9 mouse cellular contexts compared by ENCODE assay signal in genomic region chr19:46587823-46588508, GRCm38 (mm10). TPM values are rescaled to one million over a fixed set of nuclear protein-coding genes. Genes with fewer than 3 reads are reported as not detected.
DNase-seq lines count a peak whose midpoint lies in the region; ATAC-seq and TF ChIP-seq lines count a peak whose summit lies in the region.
"Had no signal": no experiment of that assay in that cellular context is flagged by ENCODE, and none has a peak within 500 bp of the region (broad histone marks: within the 10 kb centered on the region; RNA-seq: fewer than 3 reads in every experiment).

No protein-coding gene starts in this region.

- H3K9ac ChIP-seq in forebrain, embryonic 11.5 days (ENCODE audit: low read length) = no peak overlapping the region
- H3K9ac ChIP-seq in lung, embryonic 14.5 days = no peak overlapping the region

- intact Hi-C loops in heart, postnatal 14 days (cut with DNase I) = loop anchor here (1.0 kb wide), 1 partner anchor 152 kb away; no protein-coding TSS in a partner anchor

- H3K9me3 ChIP-seq in forebrain, embryonic 11.5 days (ENCODE audit: control insufficient read depth, low read length) = no peaks in the 10 kb centered on the region
- no peaks in the 10 kb centered on the region for H3K9me3 ChIP-seq in lung, embryonic 14.5 days (ENCODE audit: low read depth, low read length)

- no peak overlapping the region for H3K4me2 ChIP-seq in forebrain, embryonic 11.5 days (ENCODE audit: low read depth, low read length, severe bottlenecking)
- no peak overlapping the region for H3K4me2 ChIP-seq in lung, embryonic 14.5 days

- peak; percentile 72 to 77 for DNase-seq in CD8-positive naive resting alpha-beta T cell, adult 2 months (ENCODE audit: low read depth in 2 of 2, low spot score in 2 of 2)
- DNase-seq in c-Kit-negative CD71-positive TER-119-positive erythroid progenitor cells, embryonic 14.5 days (ENCODE audit: low read depth, low spot score) = peak; percentile 62
- peak; percentile 92 for DNase-seq in forebrain, embryonic 11.5 days (ENCODE audit: low spot score)
- peak; percentile 88 to 93 for DNase-seq in heart, postnatal 14 days
- DNase-seq in layer of hippocampus, adult 2 months (ENCODE audit: low spot score in 2 of 2) = peak; percentile 81 to 90
- peak; percentile 95 for DNase-seq in lung, embryonic 14.5 days
- DNase-seq in testis, postnatal 14 days (ENCODE audit: low spot score) = peak; percentile 68

- H3K4me1 ChIP-seq in forebrain, embryonic 11.5 days (replicated peaks; ENCODE audit: control insufficient read depth, insufficient read depth, low read length) = no peaks in the 10 kb centered on the region
- H3K4me1 ChIP-seq in lung, embryonic 14.5 days (ENCODE audit: insufficient read depth) = no peaks in the 10 kb centered on the region
- no peaks in the 10 kb centered on the region for H3K4me1 ChIP-seq in olfactory bulb, adult 2 months (ENCODE audit: control insufficient read depth, insufficient read depth, low read length)

- no peaks in the 10 kb centered on the region for H3K36me3 ChIP-seq in forebrain, embryonic 11.5 days (ENCODE audit: control insufficient read depth, insufficient read depth, low read length)
- peaks cover 41% of the 10 kb centered on the region for H3K36me3 ChIP-seq in lung, embryonic 14.5 days (ENCODE audit: insufficient read depth)

- no peak overlapping the region for H3K4me3 ChIP-seq in forebrain, embryonic 11.5 days (ENCODE audit: low read depth, low read length)
- no peak overlapping the region for H3K4me3 ChIP-seq in layer of hippocampus, adult 2 months
- no peak overlapping the region for H3K4me3 ChIP-seq in lung, embryonic 14.5 days (ENCODE audit: low read depth, low read length)
- H3K4me3 ChIP-seq in olfactory bulb, adult 2 months (ENCODE audit: insufficient read depth, low read depth, low read length) = no peak overlapping the region
- H3K4me3 ChIP-seq: erythroblast, embryonic 14.5 days had no signal

- TF ChIP-seq POLR2A in olfactory bulb, adult 2 months (IDR thresholded peaks at IDR 0.05; ENCODE audit: insufficient read depth, low read depth, low read length) = no peak

- no peak overlapping the region for H3K27ac ChIP-seq in forebrain, embryonic 11.5 days (ENCODE audit: low read depth, low read length)
- H3K27ac ChIP-seq in layer of hippocampus, adult 2 months = no peak overlapping the region
- no peak overlapping the region for H3K27ac ChIP-seq in lung, embryonic 14.5 days (ENCODE audit: low read depth)
- H3K27ac ChIP-seq in olfactory bulb, adult 2 months (ENCODE audit: insufficient read depth, low read depth, low read length) = no peak overlapping the region

- 65% methylated on average over 13 of the region's 13 CpGs for WGBS in forebrain, embryonic 11.5 days
- 58% methylated on average over 13 of the region's 13 CpGs for WGBS in lung, embryonic 14.5 days
- WGBS in olfactory bulb, adult 2 months = 62% methylated on average over 13 of the region's 13 CpGs

- TF ChIP-seq CTCF in layer of hippocampus, adult 2 months (conservative IDR thresholded peaks at IDR 0.05) = peak; percentile 100
- peak; percentile 99 for TF ChIP-seq CTCF in lung, embryonic 14.5 days (IDR thresholded peaks at IDR 0.05; ENCODE audit: low read depth)
- peak; percentile 57; the same call in 1 of the 2 replicates for TF ChIP-seq CTCF in olfactory bulb, adult 2 months (IDR thresholded peaks at IDR 0.05; ENCODE audit: insufficient read depth, low read depth, low read length)

- no peaks in the 10 kb centered on the region for H3K27me3 ChIP-seq in forebrain, embryonic 11.5 days (ENCODE audit: control insufficient read depth, insufficient read depth, low read length)
- H3K27me3 ChIP-seq in lung, embryonic 14.5 days (ENCODE audit: insufficient read depth, low read length) = no peaks in the 10 kb centered on the region

- ATAC-seq in forebrain, embryonic 11.5 days (replicated peaks; ENCODE audit: low FRiP score) = peak; percentile 58; the same call in 1 of the 2 replicates
- ATAC-seq in lung, embryonic 14.5 days (ENCODE audit: insufficient read depth) = peak; percentile 78

RNA-seq across cellular contexts. Expression of gene Wbp1l, which starts 10.9 kb away (rescaled TPM):
- 41.3 and 41.4 TPM in 2 replicates for polyA plus RNA-seq in forebrain, embryonic 11.5 days (2014; fragmentation: Nextera tagmentation; extraction: Ambion mirVana)
- 10 to 100 TPM; 60.3 to 68.7 TPM for total RNA-seq in heart, postnatal 14 days (2021)
- 10 to 100 TPM; 33.5 to 38.0 TPM for total RNA-seq in layer of hippocampus, adult 2 months (2021)
- 40.8 and 43.1 TPM in 2 replicates for polyA plus RNA-seq in lung, embryonic 14.5 days (2014; fragmentation: Nextera tagmentation; extraction: Ambion mirVana)
- polyA plus RNA-seq in olfactory bulb, adult 2 months (2012; ENCODE audit: insufficient read depth, insufficient read length, low replicate concordance, missing spikeins) = 293 TPM in 1 of 2 replicates, not detected in the other

RNA-seq across cellular contexts. Expression of gene Sfxn2, which starts 14.8 kb away (rescaled TPM):
- polyA plus RNA-seq in forebrain, embryonic 11.5 days (2014; fragmentation: Nextera tagmentation; extraction: Ambion mirVana) = 10.9 and 14.6 TPM in 2 replicates
- total RNA-seq in heart, postnatal 14 days (2021) = 1 to 10 TPM; 4.1 to 5.3 TPM
- total RNA-seq in layer of hippocampus, adult 2 months (2021) = 1 to 10 TPM; 7.4 to 8.3 TPM
- polyA plus RNA-seq in lung, embryonic 14.5 days (2014; fragmentation: Nextera tagmentation; extraction: Ambion mirVana) = 22.2 and 24.9 TPM in 2 replicates
- polyA plus RNA-seq in olfactory bulb, adult 2 months (2012; ENCODE audit: insufficient read depth, insufficient read length, low replicate concordance, missing spikeins) = not detected in 2 replicates

RNA-seq across cellular contexts. Expression of gene Arl3, which starts 15.0 kb away (rescaled TPM):
- 152 and 154 TPM in 2 replicates for polyA plus RNA-seq in forebrain, embryonic 11.5 days (2014; fragmentation: Nextera tagmentation; extraction: Ambion mirVana)
- 10 to 100 TPM; 29.7 to 30.0 TPM for total RNA-seq in heart, postnatal 14 days (2021)
- total RNA-seq in layer of hippocampus, adult 2 months (2021) = 100 to 1,000 TPM; 122 to 129 TPM
- 78.6 and 85.4 TPM in 2 replicates for polyA plus RNA-seq in lung, embryonic 14.5 days (2014; fragmentation: Nextera tagmentation; extraction: Ambion mirVana)
- not detected in 2 replicates for polyA plus RNA-seq in olfactory bulb, adult 2 months (2012; ENCODE audit: insufficient read depth, insufficient read length, low replicate concordance, missing spikeins)
